Mouse (Mus musculus) left cerebral cortex, postnatal 10 days (tissue): ENCODE results near the gene Lbp. TPM values are rescaled to one million over a fixed set of nuclear protein-coding genes. Genes with fewer than 3 reads are reported as not detected.

Experiments used
- DNase-seq, 2 experiments: peaks; one replicate each; pipeline ENCODE4 v3.0.0; 2021 to 2022; ENCODE audit warnings: low spot score in 2 of 2, mixed read lengths in 1 of 2; ENCODE audit errors: extremely low spot score in 1 of 2
- intact Hi-C: fragments of 180-260 bp; cut with DNase I; formaldehyde crosslinking; loops from one replicate; pipeline ENCODE4 v1.15.1; 2025
- total RNA-seq, 2 experiments: library from RNA; stranded (reverse); gene quantifications; 2 replicates each; pipeline ENCODE4 v1.2.3; 2021

The Lbp gene
- total RNA-seq: 1 to 10 TPM; 2.1 to 5.7 TPM

- intact Hi-C loops: no loop called here
- peak in 1 of 2 experiments; percentile 56 for DNase-seq
Measured at GRCm38 (mm10) chr2:158305948-158306695, at the start of gene Lbp. Gene Lbp, plus strand, starts transcription at chr2:158306493.

GRCm38 (mm10) chr2:158256894-158257293 lies 49.4 kb upstream of the Lbp start:
- intact Hi-C loops: no loop called here
- DNase-seq: peak in 1 of 2 experiments; percentile 41

GRCm38 (mm10) chr2:158258005-158258418 lies 48.3 kb upstream of the Lbp start, which contains the start of gene Bpi:
Gene Bpi, plus strand, starts transcription at chr2:158258094.
- DNase-seq: no peak
- intact Hi-C loops: no loop called here

GRCm38 (mm10) chr2:158258781-158259180 lies 47.5 kb upstream of the Lbp start:
- peak in 1 of 2 experiments; percentile 66 for DNase-seq
- intact Hi-C loops: no loop called here

- intact Hi-C loops: no loop called here
- no peak for DNase-seq
Measured at GRCm38 (mm10) chr2:158259498-158259897, 46.8 kb upstream of the Lbp start.

GRCm38 (mm10) chr2:158264877-158265276 lies 41.4 kb upstream of the Lbp start:
- intact Hi-C loops: loop anchor here (5.0 kb wide), 1 partner anchor 58 kb away; no protein-coding TSS in a partner anchor
- DNase-seq: no peak

- no peak for DNase-seq
- intact Hi-C loops: no loop called here
Measured at GRCm38 (mm10) chr2:158270017-158270416, 36.3 kb upstream of the Lbp start.

- intact Hi-C loops: no loop called here
Measured at GRCm38 (mm10) chr2:158273646-158274045, 32.6 kb upstream of the Lbp start.

GRCm38 (mm10) chr2:158275349-158275748 lies 30.9 kb upstream of the Lbp start:
- no peak for DNase-seq
- intact Hi-C loops: no loop called here

More at GRCm38 (mm10) chr2:158273646-158274045, 32.6 kb upstream of the Lbp start:
- no peak for DNase-seq

GRCm38 (mm10) chr2:158275811-158276210 lies 30.5 kb upstream of the Lbp start:
- intact Hi-C loops: no loop called here
- no peak for DNase-seq

GRCm38 (mm10) chr2:158276451-158276850 lies 29.8 kb upstream of the Lbp start:
- no peak for DNase-seq
- intact Hi-C loops: no loop called here

- intact Hi-C loops: no loop called here
- no peak for DNase-seq
Measured at GRCm38 (mm10) chr2:158276878-158277277, 29.4 kb upstream of the Lbp start.

GRCm38 (mm10) chr2:158279656-158280055 lies 26.6 kb upstream of the Lbp start:
- DNase-seq: no peak
- intact Hi-C loops: loop anchor here (5.0 kb wide), 1 partner anchor 63 kb away; no protein-coding TSS in a partner anchor

- intact Hi-C loops: loop anchor here (5.0 kb wide), 1 partner anchor 61 kb away; no protein-coding TSS in a partner anchor
Measured at GRCm38 (mm10) chr2:158281497-158282205, 24.6 kb upstream of the Lbp start.

GRCm38 (mm10) chr2:158283136-158283535 lies 23.2 kb upstream of the Lbp start:
- intact Hi-C loops: loop anchor here (5.0 kb wide), 1 partner anchor 59 kb away; no protein-coding TSS in a partner anchor
- no peak for DNase-seq

More at GRCm38 (mm10) chr2:158281497-158282205, 24.6 kb upstream of the Lbp start:
- no peak for DNase-seq

GRCm38 (mm10) chr2:158283771-158284170 lies 22.5 kb upstream of the Lbp start:
- no peak for DNase-seq
- intact Hi-C loops: loop anchor here (5.0 kb wide), 1 partner anchor 59 kb away; no protein-coding TSS in a partner anchor

- intact Hi-C loops: loop anchor here (5.0 kb wide), 1 partner anchor 58 kb away; no protein-coding TSS in a partner anchor
- no peak for DNase-seq
Measured at GRCm38 (mm10) chr2:158284571-158284970, 21.7 kb upstream of the Lbp start.

GRCm38 (mm10) chr2:158285655-158286054 lies 20.6 kb upstream of the Lbp start:
- no peak for DNase-seq

GRCm38 (mm10) chr2:158295700-158296099 lies 10.6 kb upstream of the Lbp start:
- intact Hi-C loops: no loop called here
- DNase-seq: no peak

More at GRCm38 (mm10) chr2:158285655-158286054, 20.6 kb upstream of the Lbp start:
- intact Hi-C loops: no loop called here
